Mouse (Mus musculus): Measurements from ENCODE around the gene Ttc7.

- TF ChIP-seq CTCF (IDR thresholded peaks at IDR 0.05; ENCODE audit: extremely low read depth, insufficient read depth, insufficient read length, insufficient replicate concordance) (no peak), POLR2A (IDR thresholded peaks at IDR 0.05; ENCODE audit: low read depth, low read length) (no peak)
Observed at GRCm38 (mm10) chr17:87335152-87335551, 52.5 kb downstream of the Ttc7 start.
